In the genomic region with DNA sequence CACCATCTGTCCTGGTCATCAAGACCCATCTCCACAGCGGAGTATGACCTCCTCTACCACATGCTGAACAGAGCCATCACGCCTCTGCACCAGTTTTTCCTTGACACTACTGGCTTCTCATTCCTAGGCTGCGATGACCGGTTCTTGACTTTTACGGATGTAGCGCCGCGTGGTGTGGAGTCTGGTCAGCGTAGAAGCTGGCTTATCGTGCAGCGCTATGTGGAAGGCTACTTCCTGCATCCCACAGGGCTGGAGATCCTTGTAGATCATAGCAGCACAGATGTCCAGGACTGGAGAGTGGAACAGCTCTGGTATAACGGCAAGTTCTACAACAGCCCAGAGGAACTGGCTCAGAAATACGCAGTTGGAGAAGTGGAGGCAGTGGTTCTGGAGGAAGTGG, we compare ENCODE assay signal across 40 mouse cellular contexts. TPM values are rescaled to one million over a fixed set of nuclear protein-coding genes. Genes with fewer than 3 reads are reported as not detected.
"Had no signal": no experiment of that assay in that cellular context is flagged by ENCODE, and none has a peak within 500 bp of the region (broad histone marks: within the 10 kb centered on the region; RNA-seq: fewer than 3 reads in every experiment).

No protein-coding gene starts in this region.

- ATAC-seq: hindbrain, postnatal 0 days; intestine, embryonic 16.5 days; liver, embryonic 12.5 days had no signal

- H3K9me3 ChIP-seq: heart, embryonic 13.5 days; hindbrain, embryonic 13.5 days; hindbrain, embryonic 15.5 days; kidney, embryonic 15.5 days; limb, embryonic 13.5 days; limb, embryonic 15.5 days; liver, embryonic 12.5 days had no signal

- H3K27ac ChIP-seq: gastrocnemius, adult 2 months; heart, embryonic 13.5 days; hindbrain, embryonic 13.5 days; hindbrain, embryonic 15.5 days; hindbrain, postnatal 0 days; kidney, embryonic 15.5 days; kidney, postnatal 0 days; limb, embryonic 13.5 days; limb, embryonic 15.5 days; liver, embryonic 12.5 days; liver, embryonic 14.5 days had no signal

- H3K9ac ChIP-seq: heart, embryonic 13.5 days; hindbrain, embryonic 13.5 days; hindbrain, embryonic 15.5 days; kidney, embryonic 15.5 days; limb, embryonic 13.5 days; limb, embryonic 15.5 days; liver, embryonic 12.5 days; liver, embryonic 14.5 days had no signal

- H3K4me2 ChIP-seq: heart, embryonic 11.5 days; heart, embryonic 13.5 days; hindbrain, embryonic 13.5 days; hindbrain, embryonic 15.5 days; kidney, embryonic 15.5 days; limb, embryonic 13.5 days; limb, embryonic 15.5 days; liver, embryonic 12.5 days had no signal

- H3K36me3 ChIP-seq: heart, embryonic 13.5 days; hindbrain, embryonic 13.5 days; hindbrain, embryonic 15.5 days; kidney, embryonic 15.5 days; limb, embryonic 13.5 days; limb, embryonic 15.5 days; liver, embryonic 12.5 days had no signal

- H3K27me3 ChIP-seq: heart, embryonic 13.5 days; hindbrain, embryonic 13.5 days; hindbrain, embryonic 15.5 days; kidney, embryonic 15.5 days; limb, embryonic 13.5 days; limb, embryonic 15.5 days; liver, embryonic 12.5 days had no signal

- H3K4me1 ChIP-seq: heart, embryonic 13.5 days; hindbrain, embryonic 13.5 days; hindbrain, embryonic 15.5 days; limb, embryonic 15.5 days; liver, embryonic 12.5 days had no signal

- H3K4me3 ChIP-seq: gastrocnemius, adult 2 months; heart, embryonic 13.5 days; hindbrain, embryonic 13.5 days; hindbrain, embryonic 15.5 days; kidney, embryonic 15.5 days; limb, embryonic 13.5 days; limb, embryonic 15.5 days; liver, embryonic 12.5 days had no signal

- DNase-seq: gastrocnemius, adult 2 months; gastrocnemius, postnatal 10 days; gastrocnemius, postnatal 25 days; heart, adult 18-20 months; heart, postnatal 10 days; kidney, adult 11 months; kidney, adult 2 months; kidney, adult 9 months; kidney, postnatal 14 days; kidney, postnatal 36 days; layer of hippocampus, adult 9-11 months; layer of hippocampus, postnatal 36 days had no signal

RNA-seq across cellular contexts. Expression of a gene that starts 24.1 kb away (rescaled TPM):
- total RNA-seq: gastrocnemius, adult 2 months; gastrocnemius, postnatal 10 days; gastrocnemius, postnatal 25 days; gastrocnemius, postnatal 4 days; heart, adult 18-20 months; heart, postnatal 10 days; heart, postnatal 25 days; hematopoietic stem cell, adult 5-6 weeks; hindbrain, postnatal 0 days; layer of hippocampus, adult 18-20 months; layer of hippocampus, adult 8-10 months; layer of hippocampus, postnatal 14 days; layer of hippocampus, postnatal 36 days; left cerebral cortex, adult 18-20 months; left cerebral cortex, adult 8-10 months; left cerebral cortex, postnatal 10 days; left cerebral cortex, postnatal 25 days; left cerebral cortex, postnatal 4 days; liver, adult 2 months had no signal
- polyA plus RNA-seq: heart, embryonic 13.5 days; heart, embryonic 16.5 days; hindbrain, embryonic 11.5 days; hindbrain, embryonic 13.5 days; hindbrain, embryonic 15.5 days; hindbrain, postnatal 0 days; intestine, embryonic 14.5 days; intestine, embryonic 16.5 days; kidney, adult 2 months; kidney, embryonic 15.5 days; kidney, postnatal 0 days; limb, embryonic 11.5 days; limb, embryonic 13.5 days; liver, adult 2 months; liver, embryonic 12.5 days; liver, embryonic 14.5 days had no signal

RNA-seq across cellular contexts. Expression of a gene that starts 32.9 kb away (rescaled TPM):
- total RNA-seq: gastrocnemius, adult 2 months; gastrocnemius, postnatal 10 days; gastrocnemius, postnatal 25 days; gastrocnemius, postnatal 4 days; heart, adult 18-20 months; heart, postnatal 10 days; heart, postnatal 25 days; hematopoietic stem cell, adult 5-6 weeks; layer of hippocampus, adult 18-20 months; layer of hippocampus, adult 8-10 months; layer of hippocampus, postnatal 14 days; layer of hippocampus, postnatal 36 days; left cerebral cortex, adult 18-20 months; left cerebral cortex, adult 8-10 months; left cerebral cortex, postnatal 10 days; left cerebral cortex, postnatal 25 days; left cerebral cortex, postnatal 4 days had no signal
- polyA plus RNA-seq: heart, embryonic 11.5 days; heart, embryonic 13.5 days; hindbrain, embryonic 11.5 days; hindbrain, embryonic 13.5 days; hindbrain, embryonic 15.5 days; limb, embryonic 11.5 days; limb, embryonic 13.5 days; limb, embryonic 15.5 days; liver, embryonic 12.5 days; liver, embryonic 14.5 days had no signal
